Mouse (Mus musculus): ENCODE measurements around the gene Cdk4.
A peak's percentile ranks its signal among the peaks of the same experiment; 100 is the strongest.

GRCm38 (mm10) chr10:127066519-127067018 lies 3.2 kb downstream of the Cdk4 start:
- TF ChIP-seq POLR2A (IDR thresholded peaks at IDR 0.05; ENCODE audit: low read depth, low read length) (0 out of 2 replicates have a peak, but pooled peaks have one; percentile 23), CTCF (IDR thresholded peaks at IDR 0.05; ENCODE audit: borderline replicate concordance, insufficient read depth, low read length) (no peak)
